Mouse (Mus musculus) embryonic stem cell, embryonic (primary cell): ENCODE measurements around the gene Git2.

Source experiments
- CTCF ChIA-PET, 4 experiments: fragments of 300-600 bp in 2 of 4; fragments of 350-600 bp in 2 of 4; sonication (Branson Sonifier 250); formaldehyde crosslinking; loops; one replicate each; lab custom pipeline; 2022; ENCODE audit warnings: inconsistent platforms in 2 of 4; lab: Charles Lee
- POLR2A ChIA-PET, 4 experiments: fragments of 300-600 bp in 2 of 4; fragments of 350-600 bp in 2 of 4; sonication (Branson Sonifier 250); formaldehyde crosslinking; loops; one replicate each; lab custom pipeline; 2022; ENCODE audit warnings: antibody characterized with exemption in 4 of 4, inconsistent platforms in 1 of 4; lab: Charles Lee

Gene Git2

DNA sequence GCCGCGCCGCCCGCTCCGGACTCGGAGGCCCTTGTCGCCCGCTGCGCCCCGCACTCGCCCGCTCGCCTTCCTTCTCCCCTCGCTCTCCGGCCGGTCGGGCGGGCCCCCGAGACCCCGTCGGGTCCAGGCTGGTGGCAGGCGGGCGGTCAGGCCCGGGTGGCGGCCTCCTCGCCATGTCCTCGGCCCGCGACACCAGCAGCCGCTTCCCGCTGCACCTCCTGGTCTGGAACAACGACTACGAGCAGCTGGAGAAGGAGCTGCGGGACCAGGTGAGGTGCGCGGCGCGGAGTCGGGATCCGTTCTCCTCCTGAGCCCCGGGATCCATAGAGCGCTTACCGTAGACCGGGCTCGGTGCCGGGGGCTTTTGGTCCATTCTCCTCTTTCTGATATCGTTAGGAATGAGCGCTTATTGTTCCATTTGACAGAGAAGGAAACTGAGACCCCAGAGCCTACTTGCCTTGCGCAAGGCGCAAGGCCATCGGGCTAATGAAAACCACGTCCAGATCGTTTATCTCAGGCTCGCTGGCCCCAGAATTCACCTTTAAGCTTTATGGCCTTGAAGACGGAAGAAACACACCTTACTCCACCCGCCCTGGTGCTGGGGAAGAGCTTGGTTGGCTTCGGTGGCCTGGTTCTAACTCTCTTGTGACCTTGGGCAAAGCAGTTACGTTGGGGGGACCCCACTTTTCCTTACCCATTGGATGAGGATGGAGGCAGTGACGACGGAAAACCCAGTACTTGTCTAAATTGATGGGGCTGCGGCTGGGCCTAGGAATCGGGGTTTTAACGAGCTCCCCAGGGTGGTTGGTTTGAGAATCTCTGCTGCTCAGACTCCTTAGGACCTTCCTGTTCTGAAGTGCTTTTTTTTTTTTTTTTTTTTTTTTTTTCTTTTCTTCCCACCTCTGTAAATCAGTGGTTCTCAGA, at the start of gene Git2:
Git2 (minus strand) TSS at position 462 of the 924 bp plus-strand sequence.
- POLR2A ChIA-PET: interaction anchor here in 3 of 4 experiments (0.6 to 5.5 kb wide), 31 partner anchors 12 to 383 kb away, joined by 3 to 52 read pairs (median 6); partner anchors contain the start of genes 2210016L21Rik (in 1 of the 3), Mlec (in 1 of the 3), Mmab (in 1 of the 3) and Mvk (in 1 of the 3)

DNA sequence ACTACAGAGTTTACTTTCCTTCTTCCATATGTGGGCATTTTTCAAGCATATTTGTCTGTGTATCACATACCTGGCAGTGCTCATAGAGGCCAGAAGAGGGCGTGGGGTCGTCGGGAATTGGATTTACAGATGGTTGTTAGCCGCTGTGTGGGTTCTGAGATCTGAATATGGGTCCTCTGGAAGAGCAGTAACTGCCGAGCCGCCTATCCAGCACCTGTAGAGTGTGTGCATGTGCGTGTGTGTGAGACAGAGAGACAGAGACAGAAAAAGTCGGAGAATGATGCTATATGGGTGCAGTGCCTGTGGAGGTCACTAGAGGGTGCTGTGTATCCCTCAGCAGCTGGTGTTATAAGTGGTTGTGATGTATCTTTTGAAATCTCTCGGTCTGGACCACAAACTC, 48.9 kb upstream of the Git2 start:
- ChIA-PET POLR2A (interaction anchor here in 2 of 4 experiments (0.9 to 1.0 kb wide), 5 partner anchors 11 to 882 kb away, joined by 3 read pairs; partner anchors contain the start of gene 2210016L21Rik (in 1 of the 2)), CTCF (interaction anchor here (0.5 to 1.0 kb wide), 12 partner anchors 13 to 265 kb away, joined by 3 to 5 read pairs (median 3); partner anchors contain the start of gene 2210016L21Rik (in 1 of the 4))

More for the DNA sequence above, at the start of gene Git2:
- CTCF ChIA-PET: interaction anchor here in 2 of 4 experiments (0.7 to 1.0 kb wide), 2 partner anchors 29 to 314 kb away, joined by 3 to 10 read pairs; no protein-coding TSS in a partner anchor

DNA sequence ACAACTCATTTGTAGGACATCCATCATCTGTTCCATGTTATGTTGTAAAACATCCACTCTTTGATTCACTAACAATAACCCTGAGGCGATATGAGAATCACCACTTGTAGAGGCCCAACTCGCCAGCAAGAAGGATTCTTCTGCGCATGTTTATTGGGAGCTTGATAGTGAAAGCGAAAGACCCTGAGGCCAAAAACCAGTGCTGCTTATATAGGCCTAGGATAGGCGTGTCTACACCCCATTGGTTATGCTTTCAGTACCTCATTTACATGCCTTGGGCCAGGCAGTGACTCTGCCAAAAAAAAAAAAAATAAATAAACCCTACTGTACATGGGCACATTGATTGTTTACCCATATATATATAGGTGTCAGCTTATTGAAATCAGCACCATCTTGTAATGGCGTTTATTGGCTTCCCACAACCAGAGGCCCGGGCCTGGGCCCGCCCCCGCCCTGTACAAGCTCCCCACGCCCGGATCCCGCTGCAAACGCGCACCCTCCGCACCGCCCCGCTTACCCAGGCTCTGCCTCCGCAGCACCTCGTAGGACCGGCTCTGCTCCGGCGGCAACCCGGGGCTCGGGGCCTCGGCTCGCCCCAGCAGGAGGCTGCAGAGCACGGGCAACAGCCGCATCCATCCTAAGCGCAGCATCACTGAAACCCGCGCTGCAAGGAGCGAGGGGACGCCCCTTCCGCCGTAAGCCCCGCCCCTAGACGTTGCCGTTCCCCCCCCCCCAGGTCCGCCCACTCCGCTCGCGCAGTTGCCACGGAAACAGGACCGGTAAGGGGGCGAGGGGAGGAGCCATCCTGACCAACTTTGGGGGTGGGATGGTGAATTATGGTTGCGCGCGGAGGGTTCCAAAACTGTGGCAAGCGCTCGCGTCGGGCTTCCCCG, 47.7 kb upstream of the Git2 start, which contains the start of gene 1500011B03Rik:
1500011B03Rik (minus strand) TSS at position 673 of the 893 bp plus-strand sequence.
- ChIA-PET POLR2A (interaction anchor here (0.5 to 1.5 kb wide), 10 partner anchors 9 to 766 kb away, joined by 3 to 11 read pairs (median 4); no protein-coding TSS in a partner anchor), CTCF (interaction anchor here in 3 of 4 experiments (0.6 to 0.7 kb wide), 4 partner anchors 10 to 1354 kb away, joined by 3 to 5 read pairs (median 3); no protein-coding TSS in a partner anchor)

- ChIA-PET POLR2A (interaction anchor here in 3 of 4 experiments (0.6 to 4.0 kb wide), 18 partner anchors 8 to 1462 kb away, joined by 3 to 20 read pairs (median 5); partner anchors contain the start of genes Git2 (in 2 of the 3) and Ankrd13a (in 1 of the 3)), CTCF (interaction anchor here in 2 of 4 experiments (0.6 to 1.9 kb wide), 3 partner anchors 8 to 1462 kb away, joined by 3 to 9 read pairs (median 4); no protein-coding TSS in a partner anchor)
These were observed 42.8 kb upstream of the Git2 start for GRCm38 (mm10) chr5:114818124-114818523.

GRCm38 (mm10) chr5:114816599-114816998, 41.3 kb upstream of the Git2 start:
- ChIA-PET POLR2A (interaction anchor here in 2 of 4 experiments (0.7 to 4.0 kb wide), 7 partner anchors 8 to 219 kb away, joined by 3 to 14 read pairs (median 3); partner anchors contain the start of gene Gltp (in 1 of the 2)), CTCF (interaction anchor here in 2 of 4 experiments (0.6 to 1.9 kb wide), 3 partner anchors 10 to 1612 kb away, joined by 3 to 9 read pairs (median 4); no protein-coding TSS in a partner anchor)

- ChIA-PET POLR2A (interaction anchor here in 3 of 4 experiments (0.7 to 4.2 kb wide), 21 partner anchors 9 to 826 kb away, joined by 3 to 48 read pairs (median 4); partner anchors contain the start of genes 1500011B03Rik (in 2 of the 3) and 2210016L21Rik (in 1 of the 3)), CTCF (interaction anchor here in 1 of 4 experiments (0.7 to 0.8 kb wide), 2 partner anchors 9 to 13 kb away, joined by 3 to 4 read pairs; no protein-coding TSS in a partner anchor)
These were observed 38.3 kb upstream of the Git2 start for GRCm38 (mm10) chr5:114813525-114814181.

GRCm38 (mm10) chr5:114809826-114810225, 34.5 kb upstream of the Git2 start:
- CTCF ChIA-PET: no interaction called here

DNA sequence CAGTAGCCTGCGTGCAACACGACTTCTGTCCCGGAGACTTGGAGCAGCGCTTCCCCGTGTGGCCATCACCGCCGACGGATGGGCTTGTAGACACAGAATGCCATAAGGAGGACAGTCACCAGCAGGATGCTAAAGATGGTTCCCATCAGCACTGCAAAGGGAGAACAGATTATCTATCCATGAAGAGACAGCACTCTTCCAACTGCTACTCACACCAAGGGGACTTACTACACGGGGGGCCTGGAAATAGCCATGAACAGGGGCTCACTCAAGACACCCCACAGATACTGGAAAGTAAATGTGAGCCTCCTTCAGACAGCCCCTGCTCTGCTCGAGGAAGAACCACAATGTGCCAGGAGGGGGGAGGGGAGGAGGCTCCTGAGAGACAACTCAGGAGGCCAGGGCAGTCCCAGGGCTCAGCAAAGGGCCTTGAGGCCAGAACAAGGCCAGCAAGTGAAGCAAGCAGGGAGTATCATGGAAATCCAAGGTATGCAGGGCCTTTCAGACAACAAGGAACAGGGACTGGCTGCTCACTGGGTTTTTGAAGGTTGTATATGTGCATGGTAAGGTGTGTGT, 34.0 kb upstream of the Git2 start:
- CTCF ChIA-PET: no interaction called here
- POLR2A ChIA-PET: interaction anchor here in 3 of 4 experiments (0.5 to 1.7 kb wide), 7 partner anchors 8 to 679 kb away, joined by 3 to 6 read pairs (median 4); partner anchors contain the start of gene Ankrd13a (in 1 of the 3)

More at GRCm38 (mm10) chr5:114809826-114810225, 34.5 kb upstream of the Git2 start:
- POLR2A ChIA-PET: interaction anchor here in 2 of 4 experiments (0.5 to 1.7 kb wide), 7 partner anchors 9 to 679 kb away, joined by 3 to 6 read pairs (median 4); partner anchors contain the start of gene Ankrd13a (in 1 of the 2)

DNA sequence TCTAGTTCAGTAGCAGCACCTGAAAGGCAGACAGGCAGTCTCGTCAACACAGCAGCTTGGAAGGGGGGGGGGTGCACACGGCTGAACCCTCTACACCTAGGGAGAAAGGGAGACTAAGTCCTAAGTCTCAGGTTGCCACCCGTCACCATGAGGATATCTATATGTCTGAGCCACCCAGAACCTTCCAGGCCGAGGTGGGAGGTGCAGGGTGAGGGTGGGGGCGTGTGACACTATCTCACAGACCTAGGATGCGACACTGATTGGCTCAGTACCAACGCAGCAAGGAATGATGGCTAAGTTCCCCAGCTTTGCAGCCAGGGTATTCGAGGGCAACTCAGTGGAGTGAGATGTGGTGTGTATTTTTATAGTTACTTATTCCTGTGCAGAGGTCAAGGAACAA, 33.1 kb upstream of the Git2 start:
- ChIA-PET POLR2A (interaction anchor here in 2 of 4 experiments (0.5 to 1.1 kb wide), 2 partner anchors 9 to 1073 kb away, joined by 3 to 5 read pairs; no protein-coding TSS in a partner anchor), CTCF (no interaction called here)

DNA sequence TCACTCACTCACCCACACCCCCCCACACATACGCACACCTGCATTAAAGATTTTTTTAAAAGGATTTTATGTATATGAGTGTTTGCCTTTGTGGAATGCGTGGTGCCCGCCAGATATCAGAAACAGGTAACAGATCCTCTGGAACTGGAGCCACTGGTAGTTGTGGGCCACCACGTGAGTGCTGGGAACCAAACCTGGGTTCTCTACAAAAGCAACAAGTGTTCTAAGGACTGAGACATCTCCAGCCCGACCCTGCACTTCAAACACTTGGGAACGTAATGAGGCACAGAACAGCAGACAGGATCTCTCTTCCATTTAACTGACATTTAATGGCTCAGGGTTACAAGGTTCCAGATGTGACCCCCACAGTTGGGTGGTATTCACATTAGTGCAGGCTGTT, 32.6 kb upstream of the Git2 start:
- CTCF ChIA-PET: no interaction called here
- POLR2A ChIA-PET: interaction anchor here in 3 of 4 experiments (0.5 to 2.7 kb wide), 3 partner anchors 10 to 1073 kb away, joined by 3 to 14 read pairs (median 5); no protein-coding TSS in a partner anchor

DNA sequence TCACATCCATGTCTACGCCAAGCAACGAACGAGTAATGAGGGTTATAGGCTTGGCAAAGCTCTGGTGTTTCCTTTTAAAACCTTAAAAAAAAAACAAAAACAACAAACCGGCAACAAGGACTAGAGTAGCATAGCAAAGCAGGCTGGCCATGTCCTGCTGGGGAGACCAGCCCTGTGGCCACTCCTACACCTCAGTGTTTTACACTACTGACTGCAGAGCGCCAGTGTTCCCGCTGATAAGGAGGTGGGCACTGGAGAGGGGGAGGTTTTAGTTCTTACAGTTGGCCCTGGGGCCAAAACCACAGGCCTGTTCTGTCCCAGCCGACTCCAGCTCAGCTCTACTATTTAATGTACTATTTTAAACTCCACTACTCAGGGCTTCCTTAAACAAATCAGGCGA, 32.2 kb upstream of the Git2 start:
- ChIA-PET CTCF (no interaction called here), POLR2A (interaction anchor here in 3 of 4 experiments (0.8 to 2.7 kb wide), 4 partner anchors 10 to 111 kb away, joined by 3 to 14 read pairs (median 4); no protein-coding TSS in a partner anchor)

DNA sequence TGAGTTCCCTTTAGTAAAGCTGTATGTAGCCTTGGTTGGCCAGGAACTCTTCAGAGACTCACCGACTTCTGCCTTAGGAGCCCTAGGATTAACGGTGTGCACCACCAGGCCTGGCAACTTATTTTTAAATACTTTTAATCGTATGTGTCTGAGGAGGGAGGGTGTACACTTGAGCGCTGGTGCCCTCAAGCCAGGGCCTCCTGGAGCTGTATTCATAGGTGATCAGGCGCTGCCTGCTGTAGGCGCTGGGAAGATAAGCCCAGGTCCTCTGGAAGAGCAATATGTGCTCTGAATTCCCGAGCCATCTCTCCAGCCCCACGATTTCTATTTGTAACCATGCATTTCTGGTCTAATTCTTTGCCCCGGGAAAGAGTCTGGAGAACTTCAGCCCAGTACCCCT, 31.7 kb upstream of the Git2 start:
- POLR2A ChIA-PET: interaction anchor here in 3 of 4 experiments (0.7 to 2.7 kb wide), 7 partner anchors 11 to 110 kb away, joined by 3 to 14 read pairs (median 3); no protein-coding TSS in a partner anchor
- CTCF ChIA-PET: no interaction called here

DNA sequence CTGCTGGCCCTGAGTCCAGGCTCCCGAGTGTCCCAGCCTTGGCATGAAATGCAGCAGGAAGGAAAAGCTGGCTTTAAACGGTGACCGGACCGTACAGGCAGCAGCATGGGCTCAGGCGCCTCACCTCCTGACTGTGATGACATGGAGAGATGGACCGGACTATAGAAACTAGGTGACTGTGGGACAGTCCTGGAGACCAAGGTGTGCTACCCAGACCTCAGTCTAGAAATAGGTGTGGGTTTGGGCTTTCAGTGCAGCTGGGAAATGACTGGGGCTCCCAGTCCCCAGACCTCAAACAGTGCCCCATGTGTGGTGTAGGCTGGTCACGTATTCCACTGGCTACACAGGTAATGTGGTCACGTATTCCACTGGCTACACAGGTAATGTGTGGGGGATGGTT, 31.3 kb upstream of the Git2 start:
- ChIA-PET CTCF (no interaction called here), POLR2A (interaction anchor here in 3 of 4 experiments (0.7 to 2.7 kb wide), 9 partner anchors 11 to 110 kb away, joined by 3 to 19 read pairs (median 3); partner anchors contain the start of genes Ankrd13a (in 2 of the 3) and Git2 (in 1 of the 3))

- CTCF ChIA-PET: interaction anchor here in 2 of 4 experiments (0.7 to 2.0 kb wide), 3 partner anchors 20 to 166 kb away, joined by 4 to 5 read pairs (median 5); no protein-coding TSS in a partner anchor
- POLR2A ChIA-PET: interaction anchor here in 3 of 4 experiments (0.6 to 6.1 kb wide), 20 partner anchors 7 to 353 kb away, joined by 3 to 48 read pairs (median 5); partner anchors contain the start of genes 1500011B03Rik (in 2 of the 3), Ankrd13a (in 2 of the 3) and Git2 (in 2 of the 3)
These were observed 30.4 kb upstream of the Git2 start for GRCm38 (mm10) chr5:114805436-114806350.
